8 mouse cellular contexts compared by ENCODE assay signal in genomic region chr16:91561099-91561498, GRCm38 (mm10). TPM values are rescaled to one million over a fixed set of nuclear protein-coding genes. Genes with fewer than 3 reads are reported as not detected.
DNase-seq lines count a peak whose midpoint lies in the region; ATAC-seq and TF ChIP-seq lines count a peak whose summit lies in the region.
"Had no signal": no experiment of that assay in that cellular context is flagged by ENCODE, and none has a peak within 500 bp of the region (broad histone marks: within the 10 kb centered on the region; RNA-seq: fewer than 3 reads in every experiment).

No protein-coding gene starts in this region.

- H3K4me2 ChIP-seq in kidney, embryonic 16.5 days (replicated peaks; ENCODE audit: low read depth, low read length): no peak overlapping the region
- no peak overlapping the region for H3K4me2 ChIP-seq in liver, embryonic 14.5 days (ENCODE audit: low read depth)
- H3K4me2 ChIP-seq in neural tube, embryonic 15.5 days: no peak overlapping the region

- H3K4me1 ChIP-seq in kidney, embryonic 16.5 days (ENCODE audit: insufficient read depth, low read length): peaks cover 18% of the 10 kb centered on the region
- H3K4me1 ChIP-seq in liver, embryonic 14.5 days (replicated peaks; ENCODE audit: control insufficient read depth in 2 of 2, insufficient read depth in 2 of 2, low read length in 1 of 2): peaks cover 13 to 15% of the 10 kb centered on the region in 2 experiments
- no peaks in the 10 kb centered on the region for H3K4me1 ChIP-seq in neural tube, embryonic 15.5 days

- no peak overlapping the region for H3K4me3 ChIP-seq in kidney, embryonic 16.5 days (ENCODE audit: low read length)
- H3K4me3 ChIP-seq in liver, embryonic 14.5 days (ENCODE audit: insufficient read depth in 1 of 2, low read depth in 2 of 2, low read length in 2 of 2): no peak overlapping the region
- H3K4me3 ChIP-seq in neural tube, embryonic 15.5 days (replicated peaks): no peak overlapping the region
- H3K4me3 ChIP-seq: myocyte had no signal

- TF ChIP-seq EP300 in liver, embryonic 14.5 days (IDR thresholded peaks at IDR 0.05; ENCODE audit: low read depth): no peak

- DNase-seq in kidney, postnatal 10 days: peak; percentile 56
- peak; percentile 51 for DNase-seq in adipocyte (ENCODE audit: low spot score)
- no peak for DNase-seq in liver, embryonic 14.5 days (ENCODE audit: low read depth in 3 of 3, low spot score in 3 of 3)
- DNase-seq in ovary, postnatal 14 days (ENCODE audit: low spot score): no peak

- ATAC-seq in kidney, embryonic 16.5 days (ENCODE audit: low FRiP score, low TSS enrichment): no peak
- ATAC-seq in common myeloid progenitor, adult 5-6 weeks (replicated peaks; ENCODE audit: low read depth, poor library complexity, severe bottlenecking): peak; percentile 72; the same call in 1 of the 2 replicates
- no peak for ATAC-seq in liver, embryonic 14.5 days (ENCODE audit: insufficient read depth)
- ATAC-seq in neural tube, embryonic 15.5 days (ENCODE audit: low FRiP score): 0 out of 2 replicates have a peak, but pooled peaks have one; percentile 40

- peaks cover 46% of the 10 kb centered on the region for H3K36me3 ChIP-seq in kidney, embryonic 16.5 days (ENCODE audit: insufficient read depth, low read length)
- peaks cover 5% of the 10 kb centered on the region for H3K36me3 ChIP-seq in liver, embryonic 14.5 days (replicated peaks; ENCODE audit: control insufficient read depth, insufficient read depth, low read depth)
- peaks cover 52% of the 10 kb centered on the region for H3K36me3 ChIP-seq in neural tube, embryonic 15.5 days

- TF ChIP-seq CTCF in liver, embryonic 14.5 days (IDR thresholded peaks at IDR 0.05; ENCODE audit: low read depth): peak; percentile 82

- no peaks in the 10 kb centered on the region for H3K9me3 ChIP-seq in kidney, embryonic 16.5 days (ENCODE audit: low read length)
- no peaks in the 10 kb centered on the region for H3K9me3 ChIP-seq in liver, embryonic 14.5 days (ENCODE audit: control insufficient read depth, low read length)
- no peaks in the 10 kb centered on the region for H3K9me3 ChIP-seq in neural tube, embryonic 15.5 days (replicated peaks)

- no peak overlapping the region for H3K9ac ChIP-seq in kidney, embryonic 16.5 days (replicated peaks; ENCODE audit: low read length)
- H3K9ac ChIP-seq in liver, embryonic 14.5 days (replicated peaks): no peak overlapping the region
- H3K9ac ChIP-seq in neural tube, embryonic 15.5 days (replicated peaks): no peak overlapping the region

- no peaks in the 10 kb centered on the region for H3K27me3 ChIP-seq in kidney, embryonic 16.5 days (ENCODE audit: insufficient read depth, low read length)
- H3K27me3 ChIP-seq in liver, embryonic 14.5 days (ENCODE audit: control insufficient read depth, insufficient read depth, low read length): no peaks in the 10 kb centered on the region
- H3K27me3 ChIP-seq in neural tube, embryonic 15.5 days (replicated peaks): no peaks in the 10 kb centered on the region

- H3K27ac ChIP-seq in kidney, embryonic 16.5 days (ENCODE audit: low read length): no peak overlapping the region
- no peak overlapping the region for H3K27ac ChIP-seq in liver, embryonic 14.5 days
- no peak overlapping the region for H3K27ac ChIP-seq in neural tube, embryonic 15.5 days (replicated peaks)

- WGBS in kidney, embryonic 16.5 days: 59% methylated on average over 9 of the region's 9 CpGs
- WGBS in liver, embryonic 14.5 days (ENCODE audit: insufficient replicate concordance): 62% methylated on average over 9 of the region's 9 CpGs
- WGBS in neural tube, embryonic 15.5 days: 59% methylated on average over 9 of the region's 9 CpGs

RNA-seq across cellular contexts. Expression of gene Ifngr2, which starts 14.2 kb away (rescaled TPM):
- polyA plus RNA-seq in kidney, embryonic 16.5 days (2015; fragmentation: Nextera tagmentation; extraction: Ambion mirVana): 52.1 and 52.7 TPM in 2 replicates
- 6.1 and 6.7 TPM in 2 replicates for total RNA-seq in common myeloid progenitor, adult 5-6 weeks (2017)
- polyA plus RNA-seq in liver, embryonic 14.5 days (2012; rRNA removed): 3.9 and 4.9 TPM in 2 replicates
- 13.1 and 13.5 TPM in 2 replicates for polyA plus RNA-seq in liver, embryonic 14.5 days (2014; fragmentation: Nextera tagmentation; extraction: Ambion mirVana)
- polyA plus RNA-seq in neural tube, embryonic 15.5 days (2015; fragmentation: Nextera tagmentation; extraction: Ambion mirVana): 106 and 112 TPM in 2 replicates

RNA-seq across cellular contexts. Expression of gene Tmem50b, which starts 36.5 kb away (rescaled TPM):
- 42.1 and 47.7 TPM in 2 replicates for polyA plus RNA-seq in kidney, embryonic 16.5 days (2015; fragmentation: Nextera tagmentation; extraction: Ambion mirVana)
- total RNA-seq in common myeloid progenitor, adult 5-6 weeks (2017): 8.6 and 12.7 TPM in 2 replicates
- polyA plus RNA-seq in liver, embryonic 14.5 days (2012; rRNA removed): 2.5 and 2.8 TPM in 2 replicates
- 5.0 TPM in 2 replicates for polyA plus RNA-seq in liver, embryonic 14.5 days (2014; fragmentation: Nextera tagmentation; extraction: Ambion mirVana)
- polyA plus RNA-seq in neural tube, embryonic 15.5 days (2015; fragmentation: Nextera tagmentation; extraction: Ambion mirVana): 102 and 112 TPM in 2 replicates

RNA-seq across cellular contexts. Expression of gene Dnajc28, which starts 57.7 kb away (rescaled TPM):
- 3.8 and 4.9 TPM in 2 replicates for polyA plus RNA-seq in kidney, embryonic 16.5 days (2015; fragmentation: Nextera tagmentation; extraction: Ambion mirVana)
- total RNA-seq in common myeloid progenitor, adult 5-6 weeks (2017): 7.4 and 12.7 TPM in 2 replicates
- polyA plus RNA-seq in liver, embryonic 14.5 days (2012; rRNA removed): 0.53 and 0.71 TPM in 2 replicates
- 1.6 and 1.8 TPM in 2 replicates for polyA plus RNA-seq in liver, embryonic 14.5 days (2014; fragmentation: Nextera tagmentation; extraction: Ambion mirVana)
- polyA plus RNA-seq in neural tube, embryonic 15.5 days (2015; fragmentation: Nextera tagmentation; extraction: Ambion mirVana): 5.1 and 5.9 TPM in 2 replicates

Comparison
In these comparisons a context has a peak if more than half of its experiments do, and no peak if none do; other contexts are left out.
1. DNase-seq: peak in kidney, postnatal 10 days (single experiment) and adipocyte (single experiment); none in liver, embryonic 14.5 days (0 of 3) and ovary, postnatal 14 days (single experiment).
2. ATAC-seq: peak in common myeloid progenitor, adult 5-6 weeks (single experiment) and neural tube, embryonic 15.5 days (single experiment); none in kidney, embryonic 16.5 days (single experiment) and liver, embryonic 14.5 days (single experiment).